Mouse (Mus musculus) lung, embryonic 14.5 days (tissue): ENCODE measurements around the gene Dnajc11. TPM values are rescaled to one million over a fixed set of nuclear protein-coding genes. Genes with fewer than 3 reads are reported as not detected.

Experiments used
- ATAC-seq: fragments of 200-750 bp; cut with Nextera tagmentation; 2 replicates; pipeline ENCODE4 v1.8.0; 2017; ENCODE audit warnings: mild to moderate bottlenecking, moderate TSS enrichment, moderate library complexity; ENCODE audit not compliant: insufficient read depth
- DNase-seq: peaks from one replicate; pipeline ENCODE4 v3.0.0-alpha.2; 2015
- H3K27ac ChIP-seq: fragments of 300-500 bp; sonication (generic); 2 replicates; pipeline ENCODE4 v1.5.1; 2014; ENCODE audit warnings: low read depth, mild to moderate bottlenecking, moderate library complexity
- H3K27me3 ChIP-seq: fragments of 300-500 bp; sonication (generic); 2 replicates; pipeline ENCODE4 v1.6.1; 2014; ENCODE audit warnings: low read length, control low read depth; ENCODE audit not compliant: insufficient read depth
- H3K36me3 ChIP-seq: fragments of 300-500 bp; sonication (generic); 2 replicates; pipeline ENCODE4 v1.6.1; 2014; ENCODE audit warnings: control low read depth; ENCODE audit not compliant: insufficient read depth
- H3K4me1 ChIP-seq: fragments of 300-500 bp; sonication (generic); 2 replicates; pipeline ENCODE4 v1.6.1; 2014; ENCODE audit warnings: antibody characterized with exemption, control low read depth; ENCODE audit not compliant: insufficient read depth
- H3K4me2 ChIP-seq: fragments of 300-500 bp; sonication (generic); 2 replicates; pipeline ENCODE4 v1.6.1; 2014; ENCODE audit warnings: mild to moderate bottlenecking
- H3K4me3 ChIP-seq: fragments of 300-500 bp; sonication (generic); 2 replicates; pipeline ENCODE4 v1.5.1; 2014; ENCODE audit warnings: low read depth, low read length
- H3K9ac ChIP-seq: fragments of 300-500 bp; sonication (generic); 2 replicates; pipeline ENCODE4 v1.6.1; 2014
- H3K9me3 ChIP-seq: fragments of 300-500 bp; sonication (generic); 2 replicates; pipeline ENCODE4 v1.6.1; 2016; ENCODE audit warnings: low read depth, low read length, control low read depth
- CTCF ChIP-seq: IDR thresholded peaks from 2 replicates; pipeline ENCODE4 v1.5.1; 2016; ENCODE audit warnings: antibody characterized with exemption, low read depth
- WGBS: fragments of 180-500 bp; shearing (Covaris S2); extraction: QIAGEN DNeasy Blood & Tissue Kit; methylation state at CpG from one replicate; pipeline ENCODE4 v1.1.7; 2014; 5-methylcytosine and 5-hydroxymethylcytosine counted together
- polyA plus RNA-seq: library from polyadenylated mRNA; unstranded; fragments of >200 nt; fragmentation: Nextera tagmentation; extraction: Ambion mirVana; gene quantifications from 2 replicates; pipeline ENCODE4 v1.2.1, GENCODE M21; 2014

Gene Dnajc11
- polyA plus RNA-seq, 1 experiment from 2014 or later = 65.9 TPM

DNA sequence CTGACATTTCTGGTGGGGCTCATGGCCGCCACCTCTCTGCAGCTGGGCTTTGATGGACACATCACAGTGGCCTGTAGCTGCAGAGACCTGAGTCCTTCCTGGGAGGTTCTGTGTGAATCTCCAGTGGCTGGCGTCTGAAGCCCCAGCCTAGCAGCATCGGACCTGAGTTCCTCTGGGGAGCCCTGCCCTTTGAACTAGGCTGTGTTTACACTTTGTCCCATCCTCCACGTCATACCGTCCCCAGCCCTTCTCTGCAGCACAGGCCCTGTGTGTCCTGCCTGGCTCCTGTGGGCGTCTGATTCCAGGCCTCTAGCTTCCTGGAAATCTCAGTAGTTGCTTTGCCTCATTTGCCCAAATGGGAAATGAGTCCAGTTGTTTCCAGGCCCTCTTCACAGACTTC lies 19.7 kb downstream of the Dnajc11 start:
- H3K27me3 ChIP-seq = no peaks in the 10 kb centered on the region
- H3K36me3 ChIP-seq = peaks cover 75% of the 10 kb centered on the region
- DNase-seq = no peak
- TF ChIP-seq CTCF = no peak
- no peaks in the 10 kb centered on the region for H3K9me3 ChIP-seq
- H3K27ac ChIP-seq = no peak overlapping the region
- H3K4me2 ChIP-seq = no peak overlapping the region
- H3K4me3 ChIP-seq = no peak overlapping the region
- no peaks in the 10 kb centered on the region for H3K4me1 ChIP-seq
- WGBS = 68% methylated on average over 6 of the region's 6 CpGs
- no peak for ATAC-seq
- H3K9ac ChIP-seq = no peak overlapping the region

GRCm38 (mm10) chr4:151955791-151956190 lies 22.3 kb downstream of the Dnajc11 start:
- WGBS = 86% methylated on average over 1 of the region's 1 CpGs
- Histone ChIP-seq H3K9ac (no peak overlapping the region), H3K4me3 (no peak overlapping the region), H3K9me3 (no peaks in the 10 kb centered on the region), H3K27me3 (no peaks in the 10 kb centered on the region), H3K4me1 (no peaks in the 10 kb centered on the region), H3K36me3 (peaks cover 85% of the 10 kb centered on the region), H3K27ac (no peak overlapping the region), H3K4me2 (no peak overlapping the region)
- DNase-seq = no peak
- no peak for TF ChIP-seq CTCF
- no peak for ATAC-seq

GRCm38 (mm10) chr4:151957584-151958315 lies 24.3 kb downstream of the Dnajc11 start:
- TF ChIP-seq CTCF = no peak
- no peak; the same call in 1 of the 2 replicates for ATAC-seq
- Histone ChIP-seq H3K27ac (peak overlapping the region; percentile 18; the same call in 1 of the 2 replicates), H3K4me1 (no peaks in the 10 kb centered on the region), H3K4me2 (no peak overlapping the region), H3K4me3 (no peak overlapping the region), H3K36me3 (peaks cover 84% of the 10 kb centered on the region), H3K27me3 (no peaks in the 10 kb centered on the region), H3K9me3 (no peaks in the 10 kb centered on the region), H3K9ac (no peak overlapping the region)
- DNase-seq = no peak
- WGBS = 67% methylated on average over 9 of the region's 9 CpGs

DNA sequence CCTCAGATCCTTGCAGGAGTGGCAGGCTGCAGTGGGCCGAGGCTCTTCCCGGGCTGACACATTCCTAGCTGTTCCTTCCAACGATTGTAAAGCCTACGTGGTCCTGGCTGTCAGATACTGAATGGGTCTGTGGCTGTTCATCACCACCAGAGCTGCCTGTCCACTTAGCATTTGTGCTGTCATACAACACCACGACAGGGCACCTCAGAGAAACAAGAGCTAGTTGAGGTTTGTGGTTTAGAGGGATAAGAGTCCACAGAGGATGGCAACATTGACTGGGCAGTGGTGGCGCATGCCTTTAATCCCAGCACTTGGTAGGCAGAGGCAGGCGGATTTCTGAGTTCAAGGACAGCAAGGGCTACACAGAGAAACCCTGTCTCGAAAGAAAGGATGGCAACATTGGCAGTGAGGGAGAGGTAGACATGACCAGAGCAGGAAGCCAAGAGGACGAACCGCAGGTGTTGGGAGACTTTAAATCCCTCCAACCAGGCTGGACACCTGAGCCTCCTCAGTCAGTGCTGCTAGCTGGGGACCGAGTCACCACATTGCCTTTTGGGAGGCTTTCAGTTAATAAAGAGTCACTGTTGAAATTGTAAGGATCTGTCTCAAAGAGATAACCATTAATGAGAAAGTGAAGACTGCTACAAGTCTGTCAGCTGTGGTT lies 26.5 kb downstream of the Dnajc11 start:
- Histone ChIP-seq H3K27me3 (no peaks in the 10 kb centered on the region), H3K4me2 (no peak overlapping the region), H3K9ac (no peak overlapping the region; the same call in 1 of the 2 replicates), H3K9me3 (no peaks in the 10 kb centered on the region), H3K27ac (no peak overlapping the region), H3K36me3 (peaks cover 85% of the 10 kb centered on the region), H3K4me3 (no peak overlapping the region), H3K4me1 (no peaks in the 10 kb centered on the region)
- DNase-seq (no peak), ATAC-seq (no peak)
- WGBS = 89% methylated on average over 11 of the region's 11 CpGs
- no peak for TF ChIP-seq CTCF

DNA sequence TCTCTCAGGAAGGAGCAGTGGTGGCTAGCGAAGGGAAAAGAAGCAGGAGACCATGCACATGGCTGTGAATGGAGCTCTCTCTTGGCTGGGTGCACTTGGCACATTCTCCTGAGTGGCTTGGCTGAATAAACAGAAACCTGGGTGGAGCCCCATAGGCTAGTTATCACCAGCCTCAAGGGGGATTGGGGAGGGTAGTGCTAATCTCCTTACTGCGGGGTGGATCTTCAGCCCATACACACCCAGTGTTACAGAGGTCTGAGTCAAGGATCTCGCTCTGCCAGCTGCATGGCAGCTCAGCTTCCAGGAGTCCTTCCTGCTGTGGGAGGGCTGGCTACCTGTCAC lies 27.0 kb downstream of the Dnajc11 start:
- 74% methylated on average over 3 of the region's 3 CpGs for WGBS
- H3K9me3 ChIP-seq = no peaks in the 10 kb centered on the region
- H3K27ac ChIP-seq = no peak overlapping the region

DNA sequence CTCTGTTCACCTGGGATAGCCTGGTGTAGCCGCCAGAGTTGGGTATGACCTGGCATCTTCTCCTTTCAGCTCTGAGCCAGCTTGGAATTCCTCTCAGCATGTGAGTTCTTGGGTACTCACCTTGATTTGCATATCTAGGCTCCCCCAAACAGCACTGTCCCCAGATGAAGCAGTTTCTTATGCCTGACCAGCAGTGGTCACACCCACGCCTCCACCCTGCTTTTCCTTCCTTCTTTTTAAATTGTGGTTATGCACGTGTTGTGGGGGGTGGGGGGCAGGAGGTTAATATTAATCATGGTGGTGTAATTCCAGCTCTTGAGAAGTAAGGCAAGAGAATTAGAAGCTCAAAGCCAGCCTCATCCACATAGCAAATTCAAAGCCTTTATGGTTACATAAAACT lies 29.3 kb downstream of the Dnajc11 start:
- no peaks in the 10 kb centered on the region for H3K9me3 ChIP-seq
- ATAC-seq = no peak
- 82% methylated on average over 3 of the region's 3 CpGs for WGBS
- H3K4me2 ChIP-seq = no peak overlapping the region
- H3K9ac ChIP-seq = no peak overlapping the region
- H3K4me3 ChIP-seq = no peak overlapping the region
- H3K36me3 ChIP-seq = peaks cover 85% of the 10 kb centered on the region
- TF ChIP-seq CTCF = no peak
- no peaks in the 10 kb centered on the region for H3K27me3 ChIP-seq
- no peak overlapping the region for H3K27ac ChIP-seq
- H3K4me1 ChIP-seq = no peaks in the 10 kb centered on the region
- DNase-seq = no peak

More for the DNA sequence above, 27.0 kb downstream of the Dnajc11 start:
- H3K36me3 ChIP-seq = peaks cover 88% of the 10 kb centered on the region
- DNase-seq = no peak
- H3K4me2 ChIP-seq = no peak overlapping the region
- no peaks in the 10 kb centered on the region for H3K4me1 ChIP-seq
- ATAC-seq = peak; percentile 77; the same call in 1 of the 2 replicates
- no peak overlapping the region; the same call in 1 of the 2 replicates for H3K9ac ChIP-seq
- H3K4me3 ChIP-seq = no peak overlapping the region
- no peak for TF ChIP-seq CTCF
- H3K27me3 ChIP-seq = no peaks in the 10 kb centered on the region

- Histone ChIP-seq H3K4me1 (no peaks in the 10 kb centered on the region), H3K27ac (no peak overlapping the region), H3K9ac (no peak overlapping the region), H3K4me3 (no peak overlapping the region), H3K9me3 (no peaks in the 10 kb centered on the region), H3K27me3 (no peaks in the 10 kb centered on the region), H3K36me3 (peaks cover 72% of the 10 kb centered on the region), H3K4me2 (no peak overlapping the region)
- WGBS = 93% methylated on average over 26 of the region's 26 CpGs
- DNase-seq (no peak), ATAC-seq (no peak)
- TF ChIP-seq CTCF = no peak
Observed at GRCm38 (mm10) chr4:151968204-151968921, 34.9 kb downstream of the Dnajc11 start.
